Mouse (Mus musculus) lung, adult 18-20 months (tissue): ENCODE results near the gene Ppp1r17.

Experiments used
- DNase-seq, 2 experiments: peaks; one replicate each; pipeline ENCODE4 v3.0.0; 2022; ENCODE audit warnings: mixed read lengths in 2 of 2

The Ppp1r17 gene

GRCm38 (mm10) chr6:56017291-56017994 is at the start of gene Ppp1r17:
Gene Ppp1r17, plus strand, starts transcription at chr6:56017497.
- no peak for DNase-seq

DNA sequence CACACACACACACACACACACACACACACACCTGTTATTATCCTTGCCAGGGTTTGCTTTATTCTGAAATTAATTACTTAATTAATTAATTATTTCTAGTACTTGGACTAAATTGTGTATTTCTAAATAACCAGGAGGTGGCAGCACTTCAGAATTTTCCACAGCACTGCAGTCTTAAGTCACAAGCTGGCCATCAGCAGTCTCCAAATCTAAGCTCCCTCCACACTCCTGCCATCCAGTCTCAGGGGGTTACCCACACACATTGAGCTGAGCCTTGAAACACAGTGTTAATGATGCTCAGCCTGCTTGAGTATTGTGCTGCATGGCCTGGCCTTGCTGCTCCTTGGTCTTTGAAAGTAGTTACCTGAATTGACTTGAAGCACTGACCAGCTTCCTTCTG is 44.3 kb upstream of the Ppp1r17 start:
- DNase-seq = peak in 1 of 2 experiments; percentile 1

DNA sequence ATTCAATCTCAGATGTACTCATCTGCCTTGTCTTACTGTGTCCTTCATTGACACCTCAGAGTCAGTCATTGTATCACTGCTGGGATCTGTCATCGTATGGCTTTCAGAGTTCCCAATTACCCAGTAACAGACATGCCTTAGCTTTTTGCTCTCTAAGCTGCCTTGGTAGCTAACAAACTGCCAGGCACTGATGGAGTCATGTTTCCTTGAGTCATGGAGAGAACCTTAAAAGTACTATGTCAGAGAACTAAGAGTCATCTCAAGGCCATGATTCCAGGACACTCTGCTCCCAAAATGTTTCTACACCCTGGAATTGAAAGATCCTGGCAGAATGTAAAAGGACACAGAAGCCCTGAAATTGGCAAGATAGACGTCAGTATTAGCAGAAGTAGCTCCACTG is 37.5 kb upstream of the Ppp1r17 start:
- DNase-seq = no peak

GRCm38 (mm10) chr6:56008711-56009110 is 8.6 kb upstream of the Ppp1r17 start:
- no peak for DNase-seq

DNA sequence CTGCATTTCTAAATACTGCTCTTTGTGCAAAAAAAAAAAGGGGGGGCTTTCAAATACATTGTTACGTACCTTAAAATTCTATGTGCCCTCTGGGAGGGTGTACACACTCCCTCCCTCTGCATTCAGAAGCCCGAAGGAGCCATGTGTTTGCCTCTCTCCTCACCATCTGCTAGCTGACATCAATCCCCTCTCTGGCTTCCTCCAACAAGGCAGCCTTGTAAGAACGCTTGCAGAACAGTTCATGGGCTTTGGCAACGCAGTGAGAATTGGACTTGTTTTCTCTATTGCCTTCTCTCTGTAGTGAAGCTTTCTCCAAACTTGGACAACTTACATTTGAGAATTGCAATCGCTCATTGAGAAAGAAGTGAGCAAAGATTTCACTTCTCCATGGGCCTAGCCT is 4.9 kb upstream of the Ppp1r17 start:
- DNase-seq = no peak

DNA sequence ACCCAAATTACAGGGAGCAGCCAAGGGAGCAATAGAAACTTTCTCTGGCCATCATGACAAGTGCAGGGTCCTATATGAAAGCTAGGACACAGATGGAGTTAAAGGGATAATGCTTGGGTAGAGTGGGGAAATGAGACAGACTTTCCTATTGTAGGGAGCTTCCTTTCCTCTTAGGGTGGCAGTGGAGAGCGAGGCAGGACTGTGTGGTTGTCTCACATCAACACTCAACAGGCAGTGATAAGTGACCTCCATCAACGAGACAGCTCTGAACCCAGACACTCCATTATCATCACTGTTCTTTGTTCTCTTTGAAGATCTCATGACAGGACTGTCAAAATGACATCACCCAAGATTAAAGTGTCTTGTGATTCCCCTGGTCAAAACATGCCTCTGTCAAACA is 2.3 kb downstream of the Ppp1r17 start:
- DNase-seq = no peak

- DNase-seq = no peak
Measured at GRCm38 (mm10) chr6:56025533-56025932, 8.2 kb downstream of the Ppp1r17 start.

DNA sequence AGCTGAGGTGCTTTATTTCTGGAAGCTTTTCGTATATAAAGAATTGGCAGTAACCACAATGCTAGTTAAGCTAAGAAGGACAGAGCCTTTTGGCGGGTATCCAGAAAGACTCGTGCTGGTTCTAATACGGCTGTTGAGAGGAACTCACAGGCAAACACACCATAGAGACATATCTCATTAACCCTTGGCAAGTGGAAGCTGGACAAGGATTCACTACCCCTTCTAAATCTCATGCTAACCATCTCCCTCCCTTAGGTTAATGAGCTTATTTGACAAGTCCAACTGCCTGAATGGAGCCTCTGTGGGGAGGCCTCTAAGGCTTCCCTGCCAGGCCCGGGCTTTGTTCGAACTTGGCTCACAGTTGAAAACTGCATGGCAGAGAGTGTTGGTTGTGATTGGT is 10.0 kb downstream of the Ppp1r17 start:
- no peak for DNase-seq

DNA sequence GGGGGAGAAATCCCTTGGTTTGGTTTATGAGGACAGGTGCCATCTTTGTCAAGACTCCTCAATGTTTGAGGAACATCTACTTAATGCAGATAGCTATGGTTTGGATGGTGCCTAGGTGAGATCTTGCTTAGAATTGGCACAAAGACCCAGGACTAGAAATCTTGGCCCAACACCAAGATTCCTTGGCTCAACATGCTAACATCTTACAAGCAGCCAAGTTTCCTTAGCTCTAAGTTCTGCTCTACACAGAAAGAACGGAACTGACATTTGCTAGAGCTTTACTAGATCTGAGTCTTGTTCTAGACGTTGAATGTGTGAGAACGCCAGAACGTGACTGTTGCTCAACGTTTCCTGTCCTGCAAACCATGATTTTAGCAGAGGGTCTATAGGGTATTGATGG is 10.7 kb downstream of the Ppp1r17 start:
- no peak for DNase-seq

DNA sequence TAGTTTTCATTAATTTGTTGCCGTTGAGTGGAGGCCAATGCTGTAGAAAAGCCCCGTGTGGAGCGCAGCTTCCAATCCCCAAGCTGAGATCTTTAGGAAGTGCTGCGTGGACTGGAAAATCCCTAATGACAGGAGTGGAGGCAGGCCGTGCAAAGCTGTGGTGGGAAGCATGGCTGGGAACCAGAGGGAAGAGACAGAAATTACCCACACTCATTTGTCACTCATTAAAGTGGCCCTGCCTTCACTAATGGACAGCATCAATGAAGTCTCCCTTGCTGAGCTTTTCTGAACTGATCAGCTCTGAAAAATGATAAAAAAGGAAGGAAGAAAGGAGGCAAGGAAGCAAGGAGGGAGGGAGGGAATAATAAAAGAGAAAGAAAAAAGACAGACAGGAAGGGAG is 12.7 kb downstream of the Ppp1r17 start:
- DNase-seq = no peak

DNA sequence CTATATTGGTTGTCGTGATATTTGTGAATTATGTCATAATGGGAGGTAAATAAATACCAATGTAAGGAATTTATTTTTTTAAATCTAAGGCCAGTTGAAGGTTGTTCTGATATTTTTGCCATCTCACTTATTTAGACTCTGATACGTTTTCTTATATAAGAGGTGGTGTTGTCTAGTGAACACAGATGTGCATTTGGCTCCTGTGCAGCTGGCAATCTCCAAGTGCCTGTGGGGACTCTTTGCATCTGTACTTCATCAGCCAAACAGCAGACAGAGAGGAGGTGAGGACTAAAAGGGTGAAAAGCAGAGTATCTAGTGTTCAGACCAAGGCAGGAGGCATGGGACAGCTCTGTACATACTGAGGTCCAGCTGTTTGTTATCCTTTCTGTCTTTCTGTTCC is 14.9 kb downstream of the Ppp1r17 start:
- no peak for DNase-seq

DNA sequence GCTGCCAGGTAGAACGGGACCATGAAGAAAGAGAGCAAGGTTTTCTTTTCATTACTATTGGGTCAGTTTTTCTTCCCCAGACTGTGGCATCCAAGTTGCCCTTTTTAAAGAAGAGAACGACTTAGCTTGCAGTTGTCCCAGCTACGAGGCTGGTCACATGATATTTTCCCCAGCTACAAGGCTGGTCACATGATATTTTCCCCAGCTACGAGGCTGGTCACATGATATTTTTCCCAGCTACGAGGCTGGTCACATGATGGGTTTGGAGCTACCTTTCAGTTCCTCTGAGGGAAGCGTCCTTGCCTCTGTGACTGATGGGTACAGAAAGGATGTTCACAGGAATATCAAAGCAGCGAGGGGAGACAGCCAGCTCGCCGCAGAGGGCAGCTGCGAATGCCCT is 17.8 kb downstream of the Ppp1r17 start:
- DNase-seq = no peak

DNA sequence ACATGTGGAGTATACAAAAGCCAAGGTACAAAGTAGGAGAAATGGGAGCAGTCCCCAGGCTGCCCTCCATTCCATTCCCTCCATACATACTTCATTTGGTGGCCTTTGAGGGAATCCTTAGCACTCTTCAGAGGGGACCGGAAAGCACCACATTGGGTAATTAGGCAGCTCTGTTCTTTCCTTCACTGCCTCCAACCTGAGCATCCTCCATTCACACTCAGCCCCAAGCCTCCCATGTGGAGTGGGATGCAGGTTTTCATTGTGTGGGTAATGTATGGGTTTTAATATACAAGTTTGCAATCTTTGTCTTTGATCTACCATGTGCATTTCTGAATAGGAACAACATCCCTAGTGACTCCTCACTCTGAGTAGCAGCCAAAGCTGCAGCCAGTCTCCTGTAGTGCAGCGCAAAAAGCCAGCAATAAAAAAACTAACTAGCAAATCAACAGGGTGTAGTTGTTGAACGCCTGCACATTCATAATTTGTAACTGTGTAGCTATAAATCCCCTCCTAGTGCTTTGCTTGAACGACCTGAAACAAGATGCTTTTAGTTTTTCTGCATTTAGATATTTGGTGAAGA is 22.3 kb downstream of the Ppp1r17 start:
- no peak for DNase-seq

DNA sequence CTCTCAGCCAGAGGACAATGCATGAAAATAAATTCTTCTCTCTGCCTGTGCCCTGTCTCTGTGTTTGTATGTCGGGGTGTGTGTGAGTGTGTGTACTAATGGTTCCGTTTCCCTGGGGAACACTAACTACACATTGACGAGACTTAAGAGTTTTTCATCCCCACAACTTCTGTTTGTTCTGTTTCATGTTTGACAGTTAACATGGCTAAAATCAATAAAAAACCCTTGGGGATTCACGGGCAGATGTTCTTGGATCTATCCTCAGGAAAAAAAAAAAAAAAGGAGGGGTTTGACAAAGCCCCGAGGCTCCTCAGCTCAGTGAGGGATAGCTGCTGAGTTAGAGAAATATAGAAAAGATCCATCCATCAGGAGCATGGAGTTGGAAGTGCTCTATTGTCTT is 27.0 kb downstream of the Ppp1r17 start:
- DNase-seq = no peak

- no peak for DNase-seq
Measured at GRCm38 (mm10) chr6:56044716-56045115, 27.4 kb downstream of the Ppp1r17 start.

- DNase-seq = no peak
Measured at GRCm38 (mm10) chr6:56048580-56048979, 31.3 kb downstream of the Ppp1r17 start.

- DNase-seq = no peak
Measured at GRCm38 (mm10) chr6:56049104-56049503, 31.8 kb downstream of the Ppp1r17 start.

- DNase-seq = no peak
Measured at GRCm38 (mm10) chr6:56063736-56064135, 46.4 kb downstream of the Ppp1r17 start.

GRCm38 (mm10) chr6:56066632-56067282 is 49.5 kb downstream of the Ppp1r17 start:
- peak; percentile 9 to 21 for DNase-seq

DNA sequence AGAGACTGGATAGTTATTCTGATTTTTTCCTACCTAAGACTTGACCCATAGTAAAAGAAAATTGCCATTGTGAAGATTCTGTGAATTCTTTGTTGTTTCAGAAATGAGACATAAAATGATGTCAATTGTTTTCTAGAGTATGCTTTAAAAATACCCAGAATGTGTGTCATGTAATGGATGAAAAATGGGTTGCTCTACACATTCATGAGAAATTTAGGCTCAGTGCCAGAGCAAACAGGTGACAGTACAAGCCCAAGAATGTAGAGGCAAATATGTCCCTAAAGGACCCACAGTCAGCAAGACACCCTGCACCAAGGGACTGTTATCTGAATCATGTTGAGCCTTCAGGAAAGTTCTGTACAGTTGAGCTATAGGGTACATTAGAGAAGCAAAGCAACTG is 51.2 kb downstream of the Ppp1r17 start:
- DNase-seq = no peak

DNA sequence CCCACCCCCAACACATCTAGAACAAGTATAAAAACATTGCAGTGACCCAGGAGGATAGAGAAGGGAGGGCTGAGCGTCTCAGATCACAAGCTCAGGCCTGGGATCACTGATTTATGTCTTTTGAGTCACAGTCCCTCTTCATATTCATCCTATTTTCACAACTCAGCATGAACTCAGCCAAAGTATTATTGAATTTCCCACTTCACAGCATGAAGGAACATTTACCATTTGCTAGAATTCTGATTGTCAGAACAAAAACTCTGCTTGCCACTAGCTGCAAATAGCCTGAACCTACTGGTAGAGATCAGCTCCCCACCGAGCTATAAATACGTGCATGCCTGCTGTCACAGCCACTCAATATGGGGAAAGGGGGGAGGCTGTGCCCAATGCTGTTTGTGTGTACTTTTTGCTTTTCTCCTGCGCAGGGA is 59.1 kb downstream of the Ppp1r17 start:
- DNase-seq = no peak
